27 mouse cellular contexts compared by ENCODE assay signal in genomic region chr8:109494601-109495000, GRCm38 (mm10). TPM values are rescaled to one million over a fixed set of nuclear protein-coding genes. Genes with fewer than 3 reads are reported as not detected.
"Had no signal": no experiment of that assay in that cellular context is flagged by ENCODE, and none has a peak within 500 bp of the region (broad histone marks: within the 10 kb centered on the region; RNA-seq: fewer than 3 reads in every experiment).

No protein-coding gene starts in this region.

- H3K36me3 ChIP-seq: heart, embryonic 10.5 days; heart, embryonic 12.5 days; hindbrain, embryonic 13.5 days; hindbrain, embryonic 15.5 days; kidney, embryonic 15.5 days; limb, embryonic 12.5 days had no signal

- H3K4me1 ChIP-seq: heart, embryonic 10.5 days; heart, embryonic 12.5 days; hindbrain, embryonic 15.5 days; kidney, embryonic 15.5 days; limb, embryonic 12.5 days had no signal

- H3K9me3 ChIP-seq: heart, embryonic 10.5 days; heart, embryonic 12.5 days; hindbrain, embryonic 13.5 days; hindbrain, embryonic 15.5 days; kidney, embryonic 15.5 days; limb, embryonic 12.5 days had no signal

- ATAC-seq: forebrain, embryonic 16.5 days; hindbrain, postnatal 0 days; intestine, embryonic 16.5 days had no signal

- H3K27me3 ChIP-seq: heart, embryonic 12.5 days; hindbrain, embryonic 13.5 days; hindbrain, embryonic 15.5 days; kidney, embryonic 15.5 days; limb, embryonic 12.5 days had no signal

- H3K9ac ChIP-seq: heart, embryonic 12.5 days; hindbrain, embryonic 13.5 days; hindbrain, embryonic 15.5 days; kidney, embryonic 15.5 days; limb, embryonic 12.5 days had no signal

- DNase-seq: gastrocnemius, adult 2 months; gastrocnemius, postnatal 10 days; gastrocnemius, postnatal 25 days; heart, adult 18-20 months; heart, postnatal 10 days; heart, postnatal 36 days; kidney, adult 11 months; kidney, adult 2 months; kidney, adult 9 months; kidney, postnatal 14 days; kidney, postnatal 36 days; layer of hippocampus, adult 9-11 months; layer of hippocampus, postnatal 36 days; left cerebral cortex, postnatal 4 days had no signal

- H3K4me3 ChIP-seq: gastrocnemius, adult 2 months; heart, embryonic 10.5 days; heart, embryonic 12.5 days; hindbrain, embryonic 13.5 days; hindbrain, embryonic 15.5 days; kidney, embryonic 15.5 days; limb, embryonic 12.5 days had no signal

- H3K4me2 ChIP-seq: heart, embryonic 12.5 days; hindbrain, embryonic 13.5 days; hindbrain, embryonic 15.5 days; kidney, embryonic 15.5 days; limb, embryonic 12.5 days had no signal

- H3K27ac ChIP-seq: gastrocnemius, adult 2 months; heart, embryonic 10.5 days; hindbrain, embryonic 13.5 days; hindbrain, embryonic 15.5 days; hindbrain, postnatal 0 days; kidney, embryonic 15.5 days; kidney, postnatal 0 days; limb, embryonic 12.5 days had no signal

RNA-seq across cellular contexts. Expression of gene Pmfbp1, which starts 0.8 kb away (rescaled TPM):
- polyA plus RNA-seq: heart, embryonic 12.5 days; intestine, embryonic 14.5 days; intestine, embryonic 16.5 days; kidney, adult 2 months; large intestine, adult 2 months; liver, adult 2 months had no signal
